16 mouse cellular contexts compared by ENCODE assay signal in the genomic region with DNA sequence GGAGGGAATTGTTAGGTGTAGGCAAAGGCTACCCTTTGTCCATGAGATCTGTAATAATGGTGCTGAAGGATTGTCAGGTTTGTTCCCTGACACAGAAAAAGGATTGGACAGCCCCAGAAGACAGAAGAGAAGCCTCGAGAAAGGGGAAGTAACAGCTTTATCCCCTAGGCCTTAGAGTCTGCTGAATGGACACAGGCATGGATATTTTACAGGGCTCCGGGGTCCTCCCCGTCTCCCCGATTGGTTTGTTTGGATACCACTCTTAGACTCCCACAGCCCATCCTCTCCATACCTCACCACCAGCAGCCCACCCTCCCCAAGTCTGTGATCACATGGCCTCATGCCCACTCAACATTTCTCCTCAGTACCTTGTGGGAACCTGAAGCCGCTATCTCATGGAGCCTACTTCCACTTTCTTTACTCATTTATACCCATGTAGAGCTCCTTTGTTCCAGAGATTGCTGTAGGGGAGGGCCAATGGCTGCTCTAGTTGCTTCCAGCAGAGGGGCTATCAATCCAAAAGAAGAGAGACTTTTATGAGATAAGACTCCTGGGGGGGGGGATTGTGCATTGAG.
"Had no signal": no experiment of that assay in that cellular context is flagged by ENCODE, and none has a peak within 500 bp of the region (broad histone marks: within the 10 kb centered on the region; RNA-seq: fewer than 3 reads in every experiment).

No protein-coding gene starts in this region.

- H3K27me3 ChIP-seq: liver, embryonic 13.5 days; lung, embryonic 15.5 days; midbrain, embryonic 13.5 days; neural tube, embryonic 13.5 days had no signal

- H3K9me3 ChIP-seq: liver, embryonic 13.5 days; lung, embryonic 15.5 days; megakaryocyte, embryonic 14.5 days; midbrain, embryonic 13.5 days; neural tube, embryonic 13.5 days had no signal

- DNase-seq: kidney, adult 11 months; kidney, adult 9 months; kidney, postnatal 36 days; liver, embryonic 13.5 days; liver, postnatal 0 days; lung, postnatal 14 days; thymus, adult 2 months; thymus, postnatal 36 days had no signal

- H3K4me2 ChIP-seq: liver, embryonic 13.5 days; lung, embryonic 15.5 days; midbrain, embryonic 13.5 days; neural tube, embryonic 13.5 days had no signal

- H3K27ac ChIP-seq: kidney, postnatal 0 days; layer of hippocampus, adult 2 months; liver, embryonic 13.5 days; lung, embryonic 15.5 days; macrophage; midbrain, embryonic 13.5 days; neural tube, embryonic 13.5 days; stomach, postnatal 0 days had no signal

- H3K4me3 ChIP-seq: layer of hippocampus, adult 2 months; liver, embryonic 13.5 days; lung, embryonic 15.5 days; megakaryocyte, embryonic 14.5 days; midbrain, embryonic 13.5 days; neural tube, embryonic 13.5 days had no signal

- ATAC-seq: liver, postnatal 0 days; midbrain, embryonic 13.5 days had no signal

- H3K36me3 ChIP-seq: liver, embryonic 13.5 days; lung, embryonic 15.5 days; midbrain, embryonic 13.5 days; neural tube, embryonic 13.5 days had no signal

- H3K4me1 ChIP-seq: liver, embryonic 13.5 days; lung, embryonic 15.5 days; midbrain, embryonic 13.5 days; neural tube, embryonic 13.5 days had no signal

- H3K9ac ChIP-seq: liver, embryonic 13.5 days; liver, postnatal 0 days; lung, embryonic 15.5 days; midbrain, embryonic 13.5 days; neural tube, embryonic 13.5 days had no signal
